Mouse (Mus musculus) cortical plate, adult 2 months (tissue): ENCODE data around the gene D630039A03Rik.

Experiments used
- CTCF ChIP-seq: fragments of 200-500 bp; IDR thresholded peaks from 2 replicates; pipeline ENCODE4 v1.5.1; 2011; ENCODE audit warnings: mild to moderate bottlenecking, control low read depth, low read length; ENCODE audit not compliant: insufficient read depth; ENCODE audit errors: extremely low read depth
- POLR2A ChIP-seq: fragments of 200-500 bp; IDR thresholded peaks from 2 replicates; pipeline ENCODE4 v1.6.1; 2011; ENCODE audit warnings: mild to moderate bottlenecking, low read length, control low read depth; ENCODE audit not compliant: insufficient read depth; ENCODE audit errors: extremely low read depth

- TF ChIP-seq CTCF (no peak), POLR2A (no peak)
These were observed 43.0 kb upstream of the D630039A03Rik start for GRCm38 (mm10) chr4:57959056-57959455.
